Mouse (Mus musculus): ENCODE measurements around the gene Xlr3c.
"Not testable (repeated sequence)": the region's sequence is repeated elsewhere in the genome, so short reads cannot be mapped to it uniquely, and the experiment has no call there.

The Xlr3c gene

GRCm38 (mm10) chrX:73265270-73265669, at the start of gene Xlr3c:
Xlr3c (minus strand) TSS chrX:73265390.
- DNase-seq: not testable (repeated sequence)

GRCm38 (mm10) chrX:73312522-73312921, 47.3 kb upstream of the Xlr3c start:
- peak; percentile 56 for DNase-seq

GRCm38 (mm10) chrX:73295745-73296144, 30.6 kb upstream of the Xlr3c start:
- DNase-seq: peak; percentile 10

- not testable (repeated sequence) for DNase-seq
Observed at GRCm38 (mm10) chrX:73292876-73293275, 27.7 kb upstream of the Xlr3c start, which contains the start of the genes Xlr5a and Xlr5c. Xlr5a (minus strand) TSS chrX:73292976. Xlr5c (minus strand) TSS chrX:73292976.

DNA sequence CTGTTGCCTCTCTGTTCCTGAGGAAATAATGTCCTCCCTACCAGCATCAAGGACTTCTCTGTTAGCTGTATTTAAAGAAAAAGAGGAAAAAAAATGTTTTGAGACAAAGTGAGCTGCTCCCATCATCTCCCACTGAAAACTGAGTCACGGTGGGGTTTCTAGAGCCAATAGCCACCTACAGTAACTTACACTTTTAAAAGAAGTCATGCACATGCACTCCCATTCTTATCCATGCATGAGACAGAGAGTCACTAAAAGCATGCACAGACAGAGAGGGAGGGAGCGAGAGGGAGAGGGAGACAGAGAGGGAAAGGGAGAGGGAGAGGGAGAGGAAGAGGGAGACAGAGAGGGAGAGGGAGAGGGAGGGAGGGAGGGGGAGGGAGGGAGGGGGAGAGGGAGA, 2.8 kb downstream of the Xlr3c start:
- DNase-seq: not testable (repeated sequence)

GRCm38 (mm10) chrX:73242821-73243325, 22.3 kb downstream of the Xlr3c start, which contains the start of gene Xlr4c:
Xlr4c (minus strand) TSS chrX:73243130.
- DNase-seq: not testable (repeated sequence)

DNA sequence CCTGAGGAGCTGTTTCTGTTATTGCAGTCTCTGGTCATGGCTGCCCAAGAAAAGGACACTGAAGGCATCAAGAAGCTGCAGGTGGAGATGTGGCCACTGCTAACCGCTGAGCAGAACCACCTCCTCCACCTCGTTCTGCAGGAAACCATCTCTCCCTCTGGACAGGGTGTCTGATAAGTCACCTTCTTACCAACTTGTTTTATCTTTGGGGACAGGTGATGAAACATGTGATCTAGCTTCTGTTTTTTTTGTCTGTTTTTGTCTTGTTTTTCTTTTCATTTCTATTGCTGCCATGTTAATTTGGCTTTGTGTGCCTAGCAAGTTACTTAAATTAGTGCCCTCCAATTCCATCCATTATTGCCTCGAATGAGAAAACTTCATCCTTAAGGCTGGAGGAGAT, 35.9 kb downstream of the Xlr3c start:
- no peak for DNase-seq

DNA sequence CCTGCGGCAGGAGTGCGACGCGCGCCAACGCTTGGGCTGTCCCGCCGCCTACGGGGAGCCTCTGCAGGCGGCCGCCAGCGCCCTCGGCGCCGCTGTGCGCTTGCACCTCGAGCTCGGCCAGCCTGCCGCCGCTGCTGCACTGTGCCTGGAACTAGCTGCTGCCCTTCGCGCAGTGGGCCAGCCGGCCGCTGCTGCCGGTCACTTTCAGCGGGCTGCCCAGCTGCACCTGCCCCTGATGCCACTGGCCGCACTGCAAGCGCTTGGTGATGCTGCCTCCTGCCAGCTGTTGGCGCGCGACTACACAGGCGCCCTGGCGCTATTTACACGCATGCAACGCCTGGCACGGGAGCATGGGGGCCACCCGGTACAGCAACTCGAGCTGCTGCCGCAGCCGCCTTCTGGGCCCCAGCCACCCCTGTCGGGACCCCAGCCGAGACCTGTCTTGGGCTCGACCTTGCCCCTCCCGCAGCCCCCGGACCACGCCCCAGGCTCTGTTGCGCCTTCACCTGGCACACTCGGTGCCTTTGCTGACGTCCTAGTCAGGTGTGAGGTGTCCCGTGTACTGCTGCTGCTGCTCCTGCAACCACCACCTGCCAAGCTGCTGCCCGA, 36.5 kb downstream of the Xlr3c start:
- peak; percentile 63 for DNase-seq

GRCm38 (mm10) chrX:73227914-73228605, 37.1 kb downstream of the Xlr3c start, which contains the start of gene F8a:
F8a (plus strand) TSS chrX:73228291.
- DNase-seq: peak; percentile 87

- no peak for DNase-seq
Observed at GRCm38 (mm10) chrX:73225365-73225764, 39.8 kb downstream of the Xlr3c start.

DNA sequence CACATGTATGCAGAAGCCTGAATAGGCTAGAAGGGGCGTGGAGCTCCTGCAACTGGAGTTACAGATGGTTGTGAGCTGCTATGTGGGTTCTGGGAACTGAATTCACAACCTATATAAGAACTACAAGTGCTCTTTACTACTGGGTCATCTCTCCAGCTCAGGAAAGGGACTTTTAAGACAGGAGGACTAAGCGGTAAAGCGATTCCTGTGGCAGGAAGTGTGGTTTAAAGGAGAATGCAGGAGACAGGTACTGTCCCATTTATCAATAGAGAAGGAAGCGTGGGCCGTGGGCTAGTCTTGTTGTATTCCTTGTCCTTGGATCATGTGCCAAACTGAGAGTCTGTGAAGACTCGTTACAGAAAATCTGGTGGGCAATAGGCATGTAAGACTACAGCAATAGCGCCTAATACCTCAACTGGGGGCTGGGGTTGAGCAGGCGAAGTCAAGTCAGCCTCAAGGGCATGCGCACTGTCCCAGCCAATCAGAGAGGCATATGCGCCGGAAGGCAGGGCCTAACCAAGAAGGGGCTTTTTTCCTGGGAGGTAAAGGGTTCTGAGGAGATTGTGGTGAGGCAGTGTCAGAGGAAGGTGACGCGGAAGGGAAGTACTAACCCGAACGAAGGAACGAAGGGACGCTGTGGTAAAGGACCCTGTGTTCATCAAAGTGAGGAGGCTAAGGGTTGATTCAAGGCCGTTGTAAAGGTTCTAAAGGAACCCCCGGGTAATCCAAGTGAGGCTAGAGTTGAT, 51.2 kb downstream of the Xlr3c start, which contains the start of gene Xlr4b:
Gene Xlr4b (plus strand): TSS at position 515 of the 746 bp plus-strand sequence.
- DNase-seq: not testable (repeated sequence)
